Mouse (Mus musculus) heart, embryonic 16.5 days (tissue): ENCODE data around the gene Iqcd. TPM values are rescaled to one million over a fixed set of nuclear protein-coding genes. Genes with fewer than 3 reads are reported as not detected.
A peak's percentile ranks its signal among the peaks of the same experiment; 100 is the strongest.

Source experiments
- ATAC-seq: fragments of 200-750 bp; cut with Nextera tagmentation; replicated peaks from 2 replicates; pipeline ENCODE4 v1.8.0; 2017; ENCODE audit warnings: moderate number of reproducible peaks; ENCODE audit not compliant: insufficient read depth, low FRiP score; ENCODE audit errors: extremely low read depth
- H3K27ac ChIP-seq: fragments of 300-500 bp; sonication (generic); 2 replicates; pipeline ENCODE4 v1.5.1; 2014; ENCODE audit warnings: mild to moderate bottlenecking, low read length, control low read depth, moderate library complexity
- H3K27me3 ChIP-seq: fragments of 300-500 bp; sonication (generic); 2 replicates; pipeline ENCODE4 v1.6.1; 2014; ENCODE audit warnings: low read length, mixed read lengths; ENCODE audit not compliant: control insufficient read depth, insufficient read depth
- H3K36me3 ChIP-seq: fragments of 300-500 bp; sonication (generic); 2 replicates; pipeline ENCODE4 v1.6.1; 2014; ENCODE audit not compliant: control insufficient read depth, insufficient read depth
- H3K4me1 ChIP-seq: fragments of 300-500 bp; sonication (generic); 2 replicates; pipeline ENCODE4 v1.6.1; 2014; ENCODE audit warnings: low read length, mixed read lengths; ENCODE audit not compliant: control insufficient read depth, insufficient read depth
- H3K4me2 ChIP-seq: fragments of 300-500 bp; sonication (generic); 2 replicates; pipeline ENCODE4 v1.6.1; 2014; ENCODE audit warnings: low read depth, mild to moderate bottlenecking, control low read depth, low read length
- H3K4me3 ChIP-seq: fragments of 300-500 bp; sonication (generic); 2 replicates; pipeline ENCODE4 v1.5.1; 2014; ENCODE audit warnings: mild to moderate bottlenecking, control low read depth, low read length
- H3K9ac ChIP-seq: fragments of 300-500 bp; sonication (generic); 2 replicates; pipeline ENCODE4 v1.6.1; 2014; ENCODE audit warnings: low read length, control low read depth
- H3K9me3 ChIP-seq: fragments of 300-500 bp; sonication (generic); replicated peaks from 2 replicates; pipeline ENCODE4 v1.6.1; 2016; ENCODE audit warnings: low read length; ENCODE audit not compliant: control insufficient read depth
- WGBS: fragments of 180-500 bp; shearing (Covaris S2); extraction: QIAGEN DNeasy Blood & Tissue Kit; methylation state at CpG from one replicate; pipeline ENCODE4 v1.1.7; 2014; 5-methylcytosine and 5-hydroxymethylcytosine counted together
- polyA plus RNA-seq: library from polyadenylated mRNA; unstranded; fragments of >200 nt; fragmentation: Nextera tagmentation; extraction: Ambion mirVana; gene quantifications from 2 replicates; pipeline ENCODE4 v1.2.1, GENCODE M21; 2015

Gene Iqcd
- polyA plus RNA-seq, 1 experiment from 2014 or later = 0.42 TPM

GRCm38 (mm10) chr5:120649938-120650337, 61.1 kb downstream of the Iqcd start:
- H3K4me2 ChIP-seq = peak overlapping the region; percentile 63; the same call in 1 of the 2 replicates
- H3K27ac ChIP-seq = no peak overlapping the region
- H3K27me3 ChIP-seq = peaks cover 34% of the 10 kb centered on the region
- H3K4me1 ChIP-seq = peaks cover 14% of the 10 kb centered on the region
- H3K9ac ChIP-seq = no peak overlapping the region
- no peaks in the 10 kb centered on the region for H3K36me3 ChIP-seq
- no peak for ATAC-seq
- 23% methylated on average over 13 of the region's 13 CpGs for WGBS
- no peak overlapping the region for H3K4me3 ChIP-seq
- H3K9me3 ChIP-seq = no peaks in the 10 kb centered on the region

GRCm38 (mm10) chr5:120651230-120651629, 62.4 kb downstream of the Iqcd start:
- no peak for ATAC-seq
- Histone ChIP-seq H3K36me3 (no peaks in the 10 kb centered on the region), H3K27ac (no peak overlapping the region), H3K9me3 (no peaks in the 10 kb centered on the region), H3K9ac (no peak overlapping the region), H3K4me3 (no peak overlapping the region), H3K4me2 (no peak overlapping the region), H3K4me1 (peaks cover 14% of the 10 kb centered on the region), H3K27me3 (peaks cover 34% of the 10 kb centered on the region)
- 38% methylated on average over 5 of the region's 5 CpGs for WGBS

- Histone ChIP-seq H3K27me3 (peaks cover 31% of the 10 kb centered on the region), H3K4me3 (no peak overlapping the region), H3K36me3 (no peaks in the 10 kb centered on the region), H3K4me1 (peaks cover 12% of the 10 kb centered on the region), H3K27ac (no peak overlapping the region), H3K4me2 (no peak overlapping the region), H3K9ac (no peak overlapping the region), H3K9me3 (no peaks in the 10 kb centered on the region)
- no peak for ATAC-seq
- WGBS = 79% methylated on average over 28 of the region's 28 CpGs
Measured at GRCm38 (mm10) chr5:120652915-120653701, 64.3 kb downstream of the Iqcd start.

GRCm38 (mm10) chr5:120653873-120654272, 65.1 kb downstream of the Iqcd start:
- Histone ChIP-seq H3K4me3 (no peak overlapping the region), H3K9me3 (no peaks in the 10 kb centered on the region), H3K4me2 (no peak overlapping the region), H3K4me1 (peaks cover 4% of the 10 kb centered on the region), H3K27me3 (peaks cover 27% of the 10 kb centered on the region), H3K9ac (no peak overlapping the region), H3K27ac (no peak overlapping the region), H3K36me3 (no peaks in the 10 kb centered on the region)
- no peak for ATAC-seq
- WGBS = 81% methylated on average over 2 of the region's 2 CpGs

GRCm38 (mm10) chr5:120656281-120656751, 67.5 kb downstream of the Iqcd start:
- Histone ChIP-seq H3K36me3 (no peaks in the 10 kb centered on the region), H3K4me3 (no peak overlapping the region), H3K9me3 (no peaks in the 10 kb centered on the region), H3K4me2 (no peak overlapping the region), H3K4me1 (no peaks in the 10 kb centered on the region), H3K27me3 (peaks cover 8% of the 10 kb centered on the region), H3K27ac (no peak overlapping the region), H3K9ac (no peak overlapping the region)
- WGBS = 75% methylated on average over 12 of the region's 12 CpGs
- no peak for ATAC-seq

Other genes with a start within 250 kb of the Iqcd start
- not detected in 2 replicates for gene Lhx5, start 157.3 kb upstream of the Iqcd start, polyA plus RNA-seq
- gene Sdsl, start 116.2 kb upstream of the Iqcd start, polyA plus RNA-seq = 18.1 TPM in 2 replicates
- gene Sds, start 112.5 kb upstream of the Iqcd start, polyA plus RNA-seq = 0.56 TPM in 1 of 2 replicates, not detected in the other
- 43.3 and 44.1 TPM in 2 replicates for gene Plbd2, start 85.4 kb upstream of the Iqcd start, polyA plus RNA-seq
- 3.5 and 4.3 TPM in 2 replicates for gene Slc8b1, start 77.8 kb upstream of the Iqcd start, polyA plus RNA-seq
- 14.5 TPM in 2 replicates for gene Tpcn1, start 343 bp upstream of the Iqcd start, polyA plus RNA-seq
- 13.2 and 14.0 TPM in 2 replicates for gene Rita1, start 23.6 kb downstream of the Iqcd start, polyA plus RNA-seq
- 30.2 and 35.0 TPM in 2 replicates for gene Ddx54, start 23.7 kb downstream of the Iqcd start, polyA plus RNA-seq
- gene Cfap73, start 45.2 kb downstream of the Iqcd start, polyA plus RNA-seq = 0.49 TPM in 1 of 2 replicates, not detected in the other
- gene Rasal1, start 59.8 kb downstream of the Iqcd start, polyA plus RNA-seq = 0.70 and 0.74 TPM in 2 replicates
- gene Dtx1, start 122.9 kb downstream of the Iqcd start, polyA plus RNA-seq = 6.7 and 11.2 TPM in 2 replicates
- 0.22 and 0.46 TPM in 2 replicates for gene Oas2, start 160.8 kb downstream of the Iqcd start, polyA plus RNA-seq
- 0.59 and 0.80 TPM in 2 replicates for gene Oas3, start 188.6 kb downstream of the Iqcd start, polyA plus RNA-seq
- gene Oas1e, start 206.5 kb downstream of the Iqcd start, polyA plus RNA-seq = not detected in 2 replicates
- gene Oas1c, start 223.5 kb downstream of the Iqcd start, polyA plus RNA-seq = 0.60 and 0.77 TPM in 2 replicates